11 mouse cellular contexts compared by ENCODE assay signal in the genomic region with DNA sequence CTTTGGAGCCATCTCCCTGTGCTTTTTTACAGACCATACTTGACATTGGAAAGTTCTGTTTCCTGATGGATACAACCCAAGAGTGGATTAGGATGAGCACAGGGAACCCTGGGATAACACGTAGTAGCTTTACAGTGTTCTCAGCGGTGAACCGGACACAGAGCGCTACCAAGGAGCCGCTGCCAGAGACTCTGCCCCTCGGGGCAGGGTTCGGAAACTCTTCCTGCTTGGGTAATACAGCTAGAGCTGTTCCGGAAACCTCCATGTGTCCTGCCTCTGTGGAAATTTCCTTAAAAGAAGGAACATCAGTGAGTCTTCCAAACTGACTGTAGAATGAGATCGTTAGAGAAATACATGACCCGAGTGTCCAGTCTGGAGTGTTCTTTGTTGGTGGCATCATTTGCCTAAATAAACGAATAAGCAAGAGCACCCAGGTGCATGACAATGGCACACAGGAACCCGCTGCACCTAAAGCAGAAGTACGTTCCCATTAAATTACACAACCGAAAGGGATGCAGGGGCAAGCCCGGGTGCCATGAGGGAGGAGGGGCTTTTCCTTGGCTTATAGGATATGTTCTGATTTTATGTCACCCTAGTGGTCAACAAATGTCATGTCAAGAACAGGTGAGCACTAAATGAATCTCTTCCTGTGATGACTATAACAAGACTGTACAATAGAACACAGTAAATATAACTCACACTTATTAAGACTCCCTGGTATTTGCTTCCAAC.
DNase-seq lines count a peak whose midpoint lies in the region; ATAC-seq and TF ChIP-seq lines count a peak whose summit lies in the region.
"Had no signal": no experiment of that assay in that cellular context is flagged by ENCODE, and none has a peak within 500 bp of the region (broad histone marks: within the 10 kb centered on the region; RNA-seq: fewer than 3 reads in every experiment).

No protein-coding gene starts in this region.

- 58% methylated on average over 15 of the region's 15 CpGs for WGBS in kidney, adult 2 months
- 58% methylated on average over 15 of the region's 15 CpGs for WGBS in forebrain, embryonic 12.5 days
- 60% methylated on average over 15 of the region's 15 CpGs for WGBS in kidney, embryonic 16.5 days

- H3K4me3 ChIP-seq in kidney, adult 2 months (ENCODE audit: insufficient read depth, low read depth, low read length), result no peak overlapping the region
- H3K4me3 ChIP-seq in forebrain, embryonic 12.5 days (replicated peaks), result peak overlapping the region; percentile 15
- peak overlapping the region; percentile 18; the same call in 1 of the 2 replicates for H3K4me3 ChIP-seq in kidney, embryonic 16.5 days (ENCODE audit: low read length)

- no peaks in the 10 kb centered on the region for H3K36me3 ChIP-seq in kidney, adult 2 months (ENCODE audit: control insufficient read depth, insufficient read depth, low read length)
- no peaks in the 10 kb centered on the region for H3K36me3 ChIP-seq in forebrain, embryonic 12.5 days (replicated peaks)
- no peaks in the 10 kb centered on the region for H3K36me3 ChIP-seq in kidney, embryonic 16.5 days (ENCODE audit: insufficient read depth, low read length)

- H3K27me3 ChIP-seq in kidney, adult 2 months (replicated peaks; ENCODE audit: control insufficient read depth, insufficient read depth, low read length), result no peaks in the 10 kb centered on the region
- H3K27me3 ChIP-seq in forebrain, embryonic 12.5 days, result peaks cover 23% of the 10 kb centered on the region
- H3K27me3 ChIP-seq in kidney, embryonic 16.5 days (ENCODE audit: insufficient read depth, low read length), result peaks cover 14% of the 10 kb centered on the region; the same call in 1 of the 2 replicates

- ATAC-seq in forebrain, embryonic 12.5 days (ENCODE audit: low FRiP score), result no peak
- no peak for ATAC-seq in kidney, embryonic 16.5 days (ENCODE audit: low FRiP score, low TSS enrichment)
- ATAC-seq in erythroid progenitor cell, adult 5-6 weeks (replicated peaks; ENCODE audit: low FRiP score, poor library complexity, severe bottlenecking), result no peak

- peak overlapping the region; percentile 19; the same call in 1 of the 2 replicates for H3K4me2 ChIP-seq in forebrain, embryonic 12.5 days
- H3K4me2 ChIP-seq in kidney, embryonic 16.5 days (replicated peaks; ENCODE audit: low read depth, low read length), result peak overlapping the region; percentile 30

- DNase-seq in kidney, adult 2 months, result peak; percentile 36
- no peak for DNase-seq in kidney, adult 9 months
- peak; percentile 20 for DNase-seq in naive thymus-derived CD4-positive, alpha-beta T cell, adult 2 months (ENCODE audit: low read depth)
- DNase-seq in adrenal gland, postnatal 25 days, result no peak
- no peak for DNase-seq in thymus, postnatal 36 days
- DNase-seq: cerebellum, adult 11 months; gastrocnemius, postnatal 14 days; lung, postnatal 36 days had no signal

- TF ChIP-seq CTCF in kidney, adult 2 months (conservative IDR thresholded peaks at IDR 0.05; ENCODE audit: insufficient read depth, insufficient read length, low read depth, low read length), result no peak

- no peaks in the 10 kb centered on the region for H3K9me3 ChIP-seq in forebrain, embryonic 12.5 days
- no peaks in the 10 kb centered on the region for H3K9me3 ChIP-seq in kidney, embryonic 16.5 days (ENCODE audit: low read length)

- no peak overlapping the region for H3K9ac ChIP-seq in forebrain, embryonic 12.5 days
- no peak overlapping the region for H3K9ac ChIP-seq in kidney, embryonic 16.5 days (replicated peaks; ENCODE audit: low read length)

- no peak for TF ChIP-seq POLR2A in kidney, adult 2 months (IDR thresholded peaks at IDR 0.05; ENCODE audit: low read depth, low read length)

- no peaks in the 10 kb centered on the region for H3K4me1 ChIP-seq in kidney, adult 2 months (ENCODE audit: control insufficient read depth, insufficient read depth, low read length)
- H3K4me1 ChIP-seq in forebrain, embryonic 12.5 days, result peaks cover 3% of the 10 kb centered on the region; the same call in 1 of the 2 replicates
- H3K4me1 ChIP-seq in kidney, embryonic 16.5 days (ENCODE audit: insufficient read depth, low read length), result no peaks in the 10 kb centered on the region

- no peak overlapping the region for H3K27ac ChIP-seq in kidney, adult 2 months (ENCODE audit: insufficient read depth, low read depth, low read length)
- no peak overlapping the region for H3K27ac ChIP-seq in forebrain, embryonic 12.5 days
- no peak overlapping the region for H3K27ac ChIP-seq in kidney, embryonic 16.5 days (ENCODE audit: low read length)

Comparison
In these comparisons a context has a peak if more than half of its experiments do, and no peak if none do; other contexts are left out.
1. DNase-seq: peak in kidney, adult 2 months (single experiment) and naive thymus-derived CD4-positive, alpha-beta T cell, adult 2 months (single experiment); none in kidney, adult 9 months (single experiment), adrenal gland, postnatal 25 days (single experiment) and thymus, postnatal 36 days (0 of 2).